In the genomic region with DNA sequence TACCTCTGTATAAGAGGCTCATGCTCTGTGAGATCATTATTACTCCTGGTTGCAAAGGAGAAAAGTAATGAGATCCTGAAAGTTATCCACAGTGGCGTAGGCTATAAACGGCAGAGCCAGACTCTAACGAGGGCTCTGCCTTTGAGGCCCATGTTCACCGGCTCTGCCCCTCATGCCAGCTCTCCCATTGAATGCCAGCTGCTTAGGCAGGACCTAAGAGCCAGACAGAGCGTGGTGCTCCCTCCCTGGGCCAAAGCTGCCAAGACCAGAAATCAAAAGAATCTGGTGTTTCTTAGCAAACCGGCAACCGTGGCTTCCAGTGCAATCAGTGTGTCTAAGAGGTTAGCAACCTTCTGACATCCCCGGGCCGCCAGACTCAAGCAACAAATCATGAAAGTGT, we compare ENCODE assay signal across 15 mouse cellular contexts.
DNase-seq lines count a peak whose midpoint lies in the region; ATAC-seq and TF ChIP-seq lines count a peak whose summit lies in the region.
"Had no signal": no experiment of that assay in that cellular context is flagged by ENCODE, and none has a peak within 500 bp of the region (broad histone marks: within the 10 kb centered on the region; RNA-seq: fewer than 3 reads in every experiment).

No protein-coding gene starts in this region.

- H3K9me3 ChIP-seq in kidney, postnatal 0 days (replicated peaks; ENCODE audit: low read length) = no peaks in the 10 kb centered on the region
- H3K9me3 ChIP-seq in kidney, embryonic 14.5 days (ENCODE audit: control insufficient read depth, low read length) = no peaks in the 10 kb centered on the region
- no peaks in the 10 kb centered on the region for H3K9me3 ChIP-seq in limb, embryonic 11.5 days (ENCODE audit: control insufficient read depth, low read length)
- H3K9me3 ChIP-seq: heart, embryonic 12.5 days; intestine, embryonic 15.5 days; midbrain, embryonic 12.5 days had no signal

- H3K36me3 ChIP-seq in kidney, postnatal 0 days (ENCODE audit: insufficient read depth, low read length) = no peaks in the 10 kb centered on the region
- no peaks in the 10 kb centered on the region for H3K36me3 ChIP-seq in kidney, embryonic 14.5 days (ENCODE audit: control insufficient read depth, insufficient read depth, low read length)
- H3K36me3 ChIP-seq in limb, embryonic 11.5 days (ENCODE audit: control insufficient read depth, insufficient read depth, low read length) = no peaks in the 10 kb centered on the region
- H3K36me3 ChIP-seq: heart, embryonic 12.5 days; intestine, embryonic 15.5 days; midbrain, embryonic 12.5 days had no signal

- TF ChIP-seq CTCF in kidney, postnatal 0 days (IDR thresholded peaks at IDR 0.05; ENCODE audit: low read depth) = no peak
- no peak for TF ChIP-seq CTCF in Patski (IDR thresholded peaks at IDR 0.05)

- no peak overlapping the region for H3K27ac ChIP-seq in kidney, postnatal 0 days
- H3K27ac ChIP-seq in kidney, embryonic 14.5 days (ENCODE audit: low read depth, low read length) = no peak overlapping the region
- no peak overlapping the region for H3K27ac ChIP-seq in limb, embryonic 11.5 days (replicated peaks; ENCODE audit: low read depth, low read length)
- H3K27ac ChIP-seq: intestine, embryonic 15.5 days; liver, embryonic 14.5 days; midbrain, embryonic 12.5 days had no signal

- no peak for ATAC-seq in kidney, postnatal 0 days (replicated peaks; ENCODE audit: low FRiP score, low read depth)
- no peak for ATAC-seq in kidney, embryonic 14.5 days (ENCODE audit: low FRiP score, low TSS enrichment)
- ATAC-seq in Patski = peak; percentile 17
- no peak for ATAC-seq in limb, embryonic 11.5 days (ENCODE audit: insufficient number of reproducible peaks, low FRiP score, low TSS enrichment, low read depth)
- ATAC-seq: activated CD4-positive, CD25-positive, alpha-beta regulatory T cell, adult 4 months; intestine, embryonic 15.5 days had no signal

- no peak overlapping the region for H3K9ac ChIP-seq in kidney, postnatal 0 days (ENCODE audit: low read depth, low read length)
- H3K9ac ChIP-seq in kidney, embryonic 14.5 days (ENCODE audit: low read depth, low read length) = no peak overlapping the region
- no peak overlapping the region for H3K9ac ChIP-seq in limb, embryonic 11.5 days (ENCODE audit: low read length)
- H3K9ac ChIP-seq: heart, embryonic 12.5 days; intestine, embryonic 15.5 days; liver, embryonic 14.5 days; midbrain, embryonic 12.5 days had no signal

- no peaks in the 10 kb centered on the region; the same call in 1 of the 2 replicates for H3K4me1 ChIP-seq in kidney, postnatal 0 days (replicated peaks; ENCODE audit: insufficient read depth, low read length)
- peaks cover 17% of the 10 kb centered on the region; the same call in 1 of the 2 replicates for H3K4me1 ChIP-seq in kidney, embryonic 14.5 days (ENCODE audit: control insufficient read depth, insufficient read depth, low read length)
- peaks cover 17% of the 10 kb centered on the region; the same call in 1 of the 2 replicates for H3K4me1 ChIP-seq in limb, embryonic 11.5 days (ENCODE audit: control insufficient read depth, insufficient read depth, low read length)
- H3K4me1 ChIP-seq: intestine, embryonic 15.5 days had no signal

- H3K27me3 ChIP-seq in kidney, postnatal 0 days (ENCODE audit: insufficient read depth, low read length) = no peaks in the 10 kb centered on the region
- no peaks in the 10 kb centered on the region for H3K27me3 ChIP-seq in kidney, embryonic 14.5 days (ENCODE audit: control insufficient read depth, insufficient read depth, low read length)
- peaks cover 7% of the 10 kb centered on the region for H3K27me3 ChIP-seq in Patski
- H3K27me3 ChIP-seq in limb, embryonic 11.5 days (ENCODE audit: control insufficient read depth, insufficient read depth, low read length) = no peaks in the 10 kb centered on the region
- H3K27me3 ChIP-seq: heart, embryonic 12.5 days; intestine, embryonic 15.5 days had no signal

- in situ Hi-C loops in Patski (cut with MboI; ENCODE audit: low pct_unique_long_range_greater_than_20kb) = no loop called here

- CTCF ChIA-PET in Patski (lab: Charles Lee) = no interaction called here

- POLR2A ChIA-PET in Patski (lab: Charles Lee) = no interaction called here

- no peak overlapping the region for H3K4me2 ChIP-seq in kidney, postnatal 0 days (ENCODE audit: low read length)
- H3K4me2 ChIP-seq in kidney, embryonic 14.5 days (replicated peaks; ENCODE audit: low read depth, low read length) = no peak overlapping the region
- H3K4me2 ChIP-seq in limb, embryonic 11.5 days (ENCODE audit: low read depth, severe bottlenecking) = no peak overlapping the region
- H3K4me2 ChIP-seq: heart, embryonic 12.5 days; intestine, embryonic 15.5 days; midbrain, embryonic 12.5 days had no signal

- H3K4me3 ChIP-seq in kidney, postnatal 0 days (replicated peaks; ENCODE audit: low read depth, low read length) = no peak overlapping the region
- no peak overlapping the region for H3K4me3 ChIP-seq in kidney, embryonic 14.5 days (ENCODE audit: low read length)
- no peak overlapping the region for H3K4me3 ChIP-seq in limb, embryonic 11.5 days (ENCODE audit: low read depth, low read length)
- H3K4me3 ChIP-seq: heart, embryonic 12.5 days; intestine, embryonic 15.5 days; midbrain, embryonic 12.5 days; myocyte had no signal

- peak; percentile 13 to 24 for DNase-seq in cerebellum, postnatal 36 days
- no peak for DNase-seq in cerebellum, adult 8-10 months
- peak; percentile 38 for DNase-seq in kidney, postnatal 0 days (ENCODE audit: low spot score)
- DNase-seq in Patski (ENCODE audit: low read depth, low spot score) = peak; percentile 30
- DNase-seq in limb, embryonic 11.5 days (ENCODE audit: low spot score) = peak; percentile 38
- DNase-seq in thymus, postnatal 4 days = no peak
- DNase-seq: adrenal gland, postnatal 25 days; B cell, adult 2 months had no signal

- WGBS in kidney, postnatal 0 days = 27% methylated on average over 9 of the region's 9 CpGs
- WGBS in kidney, embryonic 14.5 days = 25% methylated on average over 9 of the region's 9 CpGs
- 23% methylated on average over 9 of the region's 9 CpGs for WGBS in limb, embryonic 11.5 days

Comparison
In these comparisons a context has a peak if more than half of its experiments do, and no peak if none do; other contexts are left out.
1. DNase-seq: peak in cerebellum, postnatal 36 days (2 of 2), kidney, postnatal 0 days (single experiment), Patski (single experiment) and limb, embryonic 11.5 days (single experiment); none in cerebellum, adult 8-10 months (single experiment) and thymus, postnatal 4 days (single experiment).